Mouse (Mus musculus) adrenal gland, postnatal 10 days (tissue): ENCODE data around the gene Apom. TPM values are rescaled to one million over a fixed set of nuclear protein-coding genes. Genes with fewer than 3 reads are reported as not detected.

ENCODE experiments used
- DNase-seq: peaks from one replicate; pipeline ENCODE4 v3.0.0; 2021; ENCODE audit warnings: mixed read lengths
- long read RNA-seq, 2 experiments: library from polyadenylated mRNA; stranded (forward); transcript quantifications; one replicate each; pipeline ENCODE4 v2.0.0; 2021
- total RNA-seq, 2 experiments: library from RNA; stranded (reverse); gene quantifications; 2 replicates each; pipeline ENCODE4 v1.2.3; 2021

Apom gene
- total RNA-seq: 100 to 1,000 TPM in 1 of 2 experiments, 10 to 100 TPM in 1; 44.8 to 115 TPM
- long read RNA-seq, experiment 1, transcript Apom-201 (6 exons, 1,013 nt): major isoform, 209 of 215 reads
- long read RNA-seq, experiment 1, partial matches to known transcripts: 4 of 215 reads
- long read RNA-seq, experiment 1, other reads (novel, unspliced or antisense): 2 of 215 reads
- long read RNA-seq, experiment 2, transcript Apom-201 (6 exons, 1,013 nt): major isoform, 12 of 12 reads
- long read RNA-seq, experiment 2, partial matches to known transcripts: 0 of 12 reads
- long read RNA-seq, experiment 2, other reads (novel, unspliced or antisense): 0 of 12 reads

DNA sequence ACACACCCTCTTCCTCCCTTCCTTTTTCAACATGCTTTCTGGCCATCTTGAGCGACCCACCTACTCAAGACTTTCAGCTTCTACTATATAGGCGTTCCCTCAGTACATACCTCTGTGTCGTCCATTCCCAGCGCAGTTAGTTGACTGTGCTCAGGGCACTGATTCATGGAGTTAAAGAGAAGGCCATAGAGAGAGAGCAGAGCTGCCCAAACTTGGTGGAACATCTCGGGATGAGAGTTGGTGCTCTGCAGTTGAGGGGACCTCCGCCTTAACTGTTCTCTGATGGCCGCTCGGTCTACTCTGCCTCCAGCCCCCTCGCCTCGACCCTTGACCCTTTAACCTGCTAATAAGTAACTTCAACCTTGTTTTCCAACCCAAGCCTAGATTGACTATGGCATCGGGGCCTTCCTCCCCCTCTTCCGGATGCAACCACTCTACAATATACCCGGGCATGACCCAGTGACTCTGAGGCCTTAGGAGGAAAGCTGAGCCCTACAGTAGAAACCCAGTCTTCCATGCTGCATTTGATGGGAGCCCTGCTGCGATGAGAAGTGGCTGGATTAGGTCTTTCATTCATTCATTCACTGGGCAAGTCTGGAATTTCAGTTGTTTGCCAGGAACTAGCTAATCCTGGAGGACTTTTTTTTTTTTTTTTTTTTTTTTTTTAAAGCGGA is at the start of gene Apom:
Gene Apom, minus strand, starts transcription at position 551 of the 674 bp plus-strand sequence.
- no peak for DNase-seq

DNA sequence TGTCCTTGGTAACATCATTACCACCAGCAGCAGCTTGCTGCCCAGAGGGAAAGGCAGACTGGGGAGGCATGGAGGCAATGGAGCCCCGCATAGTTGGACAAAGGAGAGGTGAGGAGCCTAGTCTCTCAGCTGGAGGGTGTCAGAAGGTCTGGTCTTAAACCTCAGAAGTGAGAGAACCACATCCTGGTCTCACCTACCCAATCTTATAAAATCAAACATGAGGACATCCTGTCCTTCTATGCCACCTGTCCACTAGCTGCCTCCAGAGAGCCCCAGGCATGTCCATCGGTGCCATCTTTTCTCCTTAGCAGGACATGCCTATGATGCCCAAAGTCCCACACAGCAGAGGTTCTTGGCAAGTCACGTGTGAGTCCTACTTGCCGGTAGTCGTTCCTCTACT is 48.2 kb upstream of the Apom start:
- DNase-seq: no peak

DNA sequence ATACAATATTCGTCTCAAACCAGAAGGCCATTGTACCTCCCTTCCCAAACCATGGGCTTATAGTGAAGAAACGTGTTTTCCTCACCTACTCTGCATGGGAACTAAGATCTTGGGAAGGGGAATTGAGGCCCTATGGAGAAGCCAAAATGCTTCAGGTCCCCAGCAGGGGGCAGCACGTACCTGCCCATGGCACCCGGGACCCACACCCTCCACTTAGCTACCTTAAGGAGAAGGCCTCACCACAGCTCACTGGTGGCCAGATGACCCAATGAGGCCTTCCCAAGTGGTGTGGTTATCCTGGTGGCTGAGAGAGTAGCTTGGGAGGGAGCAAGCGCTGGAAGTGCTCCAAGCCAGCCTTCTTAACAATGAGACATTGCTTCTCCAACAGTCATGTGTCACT is 46.7 kb upstream of the Apom start:
- peak; percentile 89 for DNase-seq

DNA sequence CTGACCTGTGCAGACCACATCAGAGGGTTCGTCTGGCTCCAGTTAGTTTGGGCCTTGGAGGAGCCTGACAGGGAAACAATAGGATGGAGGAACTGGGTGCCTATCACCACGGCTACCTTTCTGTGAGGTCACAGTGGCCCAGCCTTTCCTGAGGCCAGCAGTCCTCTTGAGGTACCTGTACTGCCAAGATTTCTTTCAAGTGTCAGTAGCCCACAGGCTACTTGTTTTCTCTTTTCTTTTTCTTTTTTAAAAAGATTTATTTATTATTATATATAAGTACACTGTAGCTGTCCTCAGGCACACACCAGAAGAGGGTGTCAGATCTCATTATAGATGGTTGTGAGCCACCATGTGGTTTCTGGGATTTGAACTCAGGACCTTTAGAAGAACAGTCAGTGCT is 44.1 kb upstream of the Apom start, which contains the start of gene Aif1:
Gene Aif1, minus strand, starts transcription at position 101 of the 400 bp plus-strand sequence.
- no peak for DNase-seq

DNA sequence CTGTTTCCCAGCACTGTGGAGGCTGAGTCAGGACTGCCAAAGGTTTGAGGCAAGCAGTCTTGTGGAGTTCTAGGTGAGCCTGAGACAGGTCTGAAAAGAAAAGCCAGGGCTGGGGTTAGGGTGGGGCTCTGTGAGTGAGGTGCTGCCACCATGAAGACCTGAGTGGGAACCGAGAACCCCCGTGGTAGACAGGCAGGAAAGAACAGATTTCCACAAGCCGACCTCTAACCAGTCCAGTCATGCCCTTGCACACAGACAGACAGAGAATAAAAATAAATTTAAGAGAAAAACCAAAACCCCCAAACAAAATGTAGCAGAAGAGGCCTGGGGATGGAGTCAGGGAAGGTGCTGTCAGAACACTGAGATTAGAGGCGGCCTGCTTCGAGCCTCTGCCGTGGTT is 43.5 kb upstream of the Apom start:
- DNase-seq: no peak

DNA sequence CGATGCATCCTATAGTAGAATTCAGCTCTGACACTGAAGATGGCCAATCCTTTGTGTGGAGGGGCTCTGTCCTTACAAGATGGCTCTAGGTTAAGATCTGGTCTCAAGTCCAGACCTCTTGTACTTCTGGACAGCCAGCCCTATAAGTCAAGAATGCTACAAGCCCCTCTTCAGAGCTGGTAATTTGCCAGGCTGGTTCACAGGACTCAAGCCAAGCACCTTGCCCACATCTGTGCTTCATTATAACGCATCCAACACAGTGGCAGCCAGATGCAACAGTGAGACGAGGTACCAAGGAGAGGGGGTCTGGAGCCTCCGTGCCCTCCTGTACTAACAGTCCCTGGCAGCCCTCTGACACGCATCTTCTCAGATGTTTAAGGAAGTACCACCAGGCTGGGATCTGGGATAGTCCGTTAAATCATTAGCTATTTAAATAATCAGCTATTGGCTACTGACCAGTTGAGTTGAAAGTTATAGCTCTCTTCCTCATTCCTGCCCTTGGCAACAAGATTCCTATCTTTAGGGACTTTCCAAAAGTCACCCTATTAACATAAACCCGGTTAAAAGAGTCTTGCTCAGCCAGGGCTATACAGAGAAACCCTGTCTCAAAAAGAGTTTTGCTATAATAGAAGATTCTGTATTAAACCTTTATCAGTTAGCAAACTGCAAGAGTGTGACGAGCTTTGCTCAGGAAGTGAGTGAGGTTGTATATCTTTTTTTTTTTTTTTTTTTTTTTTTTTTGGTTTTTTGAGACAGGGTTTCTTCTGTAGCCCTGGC is 42.5 kb upstream of the Apom start:
- DNase-seq: no peak

DNA sequence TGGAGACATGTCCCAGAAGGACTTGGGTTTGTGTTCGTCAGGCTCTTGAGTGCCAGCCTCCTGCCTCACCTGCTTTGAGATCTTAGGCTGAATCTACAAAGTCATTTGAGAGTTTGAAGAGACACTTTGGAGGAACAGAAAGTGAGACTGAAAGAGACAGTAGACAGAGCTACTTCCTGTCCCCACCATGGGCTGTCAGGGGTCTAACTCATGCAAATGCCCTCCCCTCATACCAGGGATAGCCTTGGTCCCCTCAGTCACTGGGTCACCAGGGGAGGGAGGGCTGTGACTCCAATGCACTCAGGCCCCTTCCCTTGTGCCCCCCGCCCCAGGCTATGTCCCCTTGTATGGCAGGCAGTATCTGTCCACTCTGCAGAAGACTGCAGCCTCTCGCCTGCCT is 41.5 kb upstream of the Apom start:
- no peak for DNase-seq

DNA sequence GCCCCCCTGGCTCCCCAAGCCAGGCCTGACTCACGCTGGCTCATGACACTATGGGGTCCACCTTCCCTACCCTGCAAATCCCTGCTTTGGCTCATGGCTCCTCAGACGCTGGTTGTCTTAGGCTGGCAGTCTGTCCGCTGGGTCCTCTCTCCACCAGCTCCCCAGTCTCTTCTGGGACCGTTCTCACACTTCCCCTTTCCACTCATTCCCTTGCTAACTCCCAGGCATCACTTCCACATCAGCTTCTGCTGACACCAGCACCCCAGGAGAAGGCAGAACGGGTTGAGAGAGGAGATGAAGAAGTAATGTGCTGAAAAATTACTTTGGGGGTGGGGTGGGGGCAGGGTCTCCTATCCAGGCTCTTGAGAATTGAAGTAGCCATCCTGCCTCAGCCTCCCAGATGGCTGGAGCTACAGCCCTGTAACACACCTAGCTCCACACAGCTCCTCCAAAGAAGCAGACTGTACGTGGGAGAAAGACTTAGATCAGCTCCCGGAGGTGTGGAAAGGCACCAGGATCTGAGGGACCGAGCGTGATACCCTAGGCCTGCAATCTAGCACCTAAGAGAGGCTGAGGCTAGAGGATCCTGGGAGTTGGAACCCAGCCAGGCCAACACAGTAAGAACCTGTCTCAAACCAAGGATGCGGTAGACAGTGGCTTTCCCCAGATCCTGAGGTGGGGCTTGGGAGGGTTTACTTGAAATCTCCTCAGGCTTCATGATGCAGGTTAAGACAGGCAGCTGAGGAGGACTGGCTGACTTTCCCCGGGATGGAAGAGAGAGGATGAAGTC is 40.8 kb upstream of the Apom start:
- no peak for DNase-seq

DNA sequence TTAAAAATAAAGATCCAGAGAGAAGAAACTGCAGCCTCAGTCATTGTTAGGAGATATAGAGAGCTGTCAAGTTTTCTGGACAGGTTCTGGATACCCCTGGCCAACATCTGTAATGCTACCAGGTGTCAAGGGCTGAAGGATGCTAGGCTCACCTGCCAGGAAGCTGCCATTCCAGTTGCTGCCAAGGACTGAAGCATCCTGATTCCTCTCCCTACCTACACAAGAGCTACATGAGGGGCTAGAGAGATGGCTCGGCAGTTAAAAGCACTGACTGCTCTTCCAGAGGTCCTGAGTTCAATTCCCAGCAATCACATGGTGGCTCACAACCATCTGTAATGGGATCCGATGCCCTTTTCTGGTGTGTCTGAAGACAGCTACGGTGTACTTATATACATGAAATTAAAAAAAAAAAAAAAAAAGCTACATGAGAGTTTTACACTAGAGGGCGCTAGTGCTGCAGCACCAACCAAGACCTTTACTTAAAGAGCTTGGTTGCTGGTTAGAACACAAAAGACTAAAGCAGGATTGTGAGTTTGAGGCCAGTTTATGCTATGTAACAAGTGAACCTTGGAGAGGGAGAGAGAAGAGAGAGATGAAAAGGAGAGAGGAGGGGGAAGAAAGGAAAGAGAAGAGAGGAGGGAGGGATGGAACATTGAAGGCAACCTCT is 36.8 kb upstream of the Apom start:
- DNase-seq: no peak

DNA sequence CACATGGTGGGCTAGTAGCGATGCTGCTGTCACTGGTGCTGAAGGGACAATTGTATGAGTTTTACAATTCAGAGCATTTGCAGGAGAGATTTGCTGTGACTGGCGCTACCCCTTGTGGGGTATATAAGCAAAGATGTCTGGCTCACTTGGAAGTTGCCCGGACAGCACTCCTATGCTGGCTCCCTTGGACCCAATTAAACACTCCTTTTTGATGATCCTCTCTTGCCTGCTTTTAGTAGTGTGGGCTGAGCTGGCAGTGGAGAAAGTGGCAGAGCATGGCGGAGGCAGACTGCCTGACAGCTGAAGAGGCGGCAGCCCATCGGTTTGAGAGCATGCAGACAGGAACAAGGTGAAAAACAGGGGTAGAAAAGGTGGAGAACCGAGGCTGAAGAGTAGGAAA is 35.9 kb upstream of the Apom start:
- no peak for DNase-seq

DNA sequence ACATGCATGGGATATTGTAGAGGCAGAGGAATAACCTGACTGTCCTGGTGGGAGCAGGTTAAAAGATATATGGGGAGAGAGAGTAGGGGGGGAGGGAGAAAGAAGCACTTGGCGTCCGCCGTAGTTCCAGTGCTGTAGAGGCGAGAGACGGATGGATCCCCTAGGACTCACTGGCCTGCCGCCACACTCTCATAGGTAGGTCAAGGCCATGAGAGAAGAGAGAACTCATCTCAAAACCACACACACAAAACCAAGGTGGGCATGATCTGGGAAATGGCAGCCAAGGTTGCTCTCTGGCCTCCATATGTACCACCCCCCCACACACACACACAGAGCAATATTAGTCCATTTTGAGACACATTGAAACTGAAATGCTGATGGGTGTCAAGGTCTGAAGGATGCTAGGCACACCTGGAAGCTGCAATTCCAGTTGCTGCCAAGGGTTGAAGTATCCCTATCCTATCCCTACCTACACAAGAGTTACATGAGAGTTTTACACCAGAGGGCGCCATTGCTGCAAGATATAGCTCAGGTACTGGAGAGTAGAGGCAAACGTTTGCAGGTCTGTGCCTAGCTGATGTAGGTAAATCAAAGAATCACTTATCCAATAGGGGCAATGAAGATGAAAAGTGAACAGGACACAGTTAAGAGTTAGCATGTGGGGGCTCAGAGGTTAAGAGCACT is 34.6 kb upstream of the Apom start:
- peak; percentile 69 for DNase-seq

DNA sequence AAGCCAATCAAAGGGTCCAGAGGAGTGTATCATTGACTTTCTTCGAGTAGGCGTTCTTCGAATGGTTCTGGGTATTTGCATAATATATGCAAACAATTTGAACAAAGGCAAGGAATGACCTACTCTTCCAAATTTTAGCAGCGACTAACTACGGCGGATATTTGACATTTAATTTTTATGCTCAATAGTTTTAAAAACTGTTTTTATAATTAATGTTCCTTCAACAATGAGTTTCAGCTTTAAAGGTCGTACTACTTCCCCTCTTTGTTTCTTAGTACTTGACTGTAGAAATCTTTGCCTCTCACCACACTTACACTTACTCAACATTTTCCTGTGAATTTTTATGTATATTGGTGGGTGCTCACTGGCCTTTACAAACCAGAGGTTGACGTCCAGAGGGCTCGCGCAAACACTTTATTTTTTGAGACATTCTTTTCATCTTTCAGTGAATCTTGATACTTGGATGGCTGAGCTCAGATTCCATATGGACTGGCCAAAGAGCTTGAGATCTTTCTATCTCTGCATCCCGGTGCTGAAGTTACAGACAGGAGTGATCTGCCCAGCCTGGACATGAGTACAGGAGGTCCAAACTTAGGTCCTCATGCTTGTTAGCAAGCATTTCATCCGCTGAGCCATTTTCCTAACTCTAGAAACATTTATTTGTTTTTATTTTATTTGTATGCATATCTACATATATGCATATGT is 33.8 kb upstream of the Apom start:
- DNase-seq: no peak

DNA sequence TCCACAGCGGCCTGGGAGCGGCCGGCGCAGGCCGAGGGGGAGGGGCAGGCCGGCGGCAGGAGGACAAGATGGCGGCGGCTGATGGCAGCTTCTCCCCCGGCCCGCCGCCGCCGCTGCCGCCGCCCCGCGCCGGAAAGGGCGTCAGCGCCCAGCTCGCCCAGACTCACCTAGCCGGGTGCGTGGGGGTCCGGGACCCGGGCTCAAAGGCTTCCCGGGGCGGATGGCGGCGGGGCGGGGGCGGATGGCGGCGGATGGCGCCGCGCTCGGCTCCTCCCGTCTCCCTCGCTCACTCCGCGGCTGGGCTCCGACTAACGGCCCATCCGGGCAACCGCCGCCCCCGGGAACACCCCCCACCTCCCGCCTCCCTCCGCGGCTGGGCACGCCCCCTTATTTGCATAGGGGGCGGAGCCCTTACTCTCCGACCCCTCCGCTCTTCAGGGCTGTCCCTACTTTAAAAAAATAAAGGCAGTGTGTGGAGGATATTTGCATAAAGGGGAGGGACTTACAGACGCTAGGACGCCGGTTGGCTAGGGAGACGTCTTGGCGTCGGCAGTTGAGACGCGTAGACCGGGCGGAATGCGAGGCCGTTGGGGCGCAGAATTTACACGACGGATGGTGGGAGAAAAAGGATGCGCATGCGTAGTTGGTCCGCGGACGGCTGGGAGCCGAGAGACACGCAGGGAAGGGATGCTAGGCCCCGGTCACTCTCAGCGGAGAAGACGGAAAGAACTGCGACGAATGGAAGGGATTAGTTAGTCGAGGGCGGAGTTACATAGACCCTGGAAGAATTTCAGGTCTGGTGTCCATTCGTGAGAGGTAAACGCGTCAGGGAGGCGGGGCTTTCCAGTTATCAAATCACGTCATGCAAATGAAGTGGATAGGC is 33.0 kb upstream of the Apom start, which contains the start of gene Prrc2a:
Gene Prrc2a, minus strand, starts transcription at position 330 of the 883 bp plus-strand sequence.
- peak; percentile 98 for DNase-seq

DNA sequence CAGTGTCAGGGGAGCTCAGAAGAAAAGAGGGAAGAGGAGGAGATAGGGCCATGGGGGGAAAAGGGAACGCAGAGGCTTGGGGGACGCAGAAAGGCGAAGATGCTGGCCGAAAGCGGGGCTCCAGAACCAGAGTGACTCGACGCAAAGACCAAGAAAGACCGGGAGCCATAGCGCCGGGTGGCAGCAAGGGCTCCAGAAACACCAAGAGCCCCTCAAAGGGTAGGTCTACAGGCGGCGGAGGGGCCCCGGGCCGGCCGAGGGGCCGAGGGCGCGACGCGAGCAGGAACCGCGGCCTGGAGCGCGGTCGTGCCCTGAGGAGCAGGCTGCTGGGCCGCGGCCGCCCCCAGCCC is 32.3 kb upstream of the Apom start:
- no peak for DNase-seq

DNA sequence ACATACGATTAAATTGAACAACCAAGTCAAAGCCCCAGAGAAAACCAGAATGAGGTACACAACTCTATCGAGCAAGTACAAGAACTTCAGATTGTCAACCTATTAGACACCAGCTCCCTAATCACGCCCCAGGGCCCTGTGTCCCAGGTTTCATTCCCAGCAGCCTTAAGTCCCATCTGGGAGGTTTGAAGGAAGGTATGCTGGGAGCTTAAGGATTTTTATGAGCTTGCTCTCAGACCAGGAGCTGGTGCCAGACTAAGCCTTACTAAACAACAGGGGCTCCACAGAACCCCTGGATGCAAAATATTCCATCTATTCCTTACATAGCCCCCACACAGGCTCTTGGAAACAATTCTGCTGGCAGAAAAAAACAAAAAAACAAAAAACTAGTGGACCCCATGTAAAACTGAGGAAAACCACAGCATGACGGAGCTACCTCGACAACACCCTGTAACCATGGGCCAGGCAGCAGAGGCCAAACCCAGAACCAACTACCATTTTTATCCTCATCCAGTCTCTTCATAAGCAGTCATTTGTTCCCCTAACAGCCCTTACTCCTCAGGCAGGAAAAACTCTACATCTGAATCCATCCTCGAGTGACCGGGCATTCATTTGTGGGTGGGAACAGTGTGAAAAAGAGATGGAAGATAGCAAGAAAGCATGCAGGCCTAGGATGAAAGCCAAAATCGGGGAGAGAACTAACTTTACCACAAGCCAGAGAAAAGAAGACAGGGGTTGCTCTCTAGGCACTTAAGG is 31.7 kb upstream of the Apom start:
- no peak for DNase-seq

DNA sequence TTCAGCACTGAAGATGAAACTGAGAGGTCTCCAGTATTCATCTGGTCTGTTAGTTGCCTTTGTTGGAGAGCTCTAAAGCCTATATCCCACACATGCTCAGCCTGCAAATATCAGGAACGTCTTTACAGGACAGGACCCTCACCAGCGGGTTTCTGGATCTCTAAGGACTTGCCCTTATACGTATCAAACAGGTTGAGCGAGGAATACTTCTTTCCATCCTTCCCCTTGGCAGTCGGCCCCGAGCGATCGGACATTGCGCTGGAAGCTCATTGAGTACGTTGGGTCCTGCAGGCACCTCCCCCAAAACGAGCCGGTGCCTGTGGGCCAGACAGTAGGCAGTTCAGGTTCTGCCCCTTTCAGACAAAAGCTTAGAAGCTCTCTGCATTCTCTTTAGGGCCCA is 30.9 kb upstream of the Apom start:
- peak; percentile 62 for DNase-seq

DNA sequence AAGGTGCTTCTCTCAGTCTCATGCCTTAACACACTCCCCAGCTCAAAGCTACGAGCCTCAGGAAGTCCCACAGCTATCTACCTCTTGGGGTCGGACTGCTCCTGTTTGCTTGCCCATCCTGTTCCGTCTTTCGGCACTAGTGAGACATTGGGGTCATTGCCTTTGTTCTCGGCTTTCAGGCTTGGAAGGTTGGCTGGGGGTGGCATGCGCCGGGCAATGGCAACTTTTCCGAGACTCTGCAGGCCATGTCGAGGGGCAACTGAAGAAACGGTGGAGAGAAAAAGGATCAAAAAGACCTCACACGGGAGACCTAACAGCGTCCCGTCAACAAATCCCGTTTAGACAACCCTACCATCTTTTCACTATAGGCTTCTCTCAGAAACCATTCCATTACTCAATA is 30.3 kb upstream of the Apom start:
- no peak for DNase-seq

DNA sequence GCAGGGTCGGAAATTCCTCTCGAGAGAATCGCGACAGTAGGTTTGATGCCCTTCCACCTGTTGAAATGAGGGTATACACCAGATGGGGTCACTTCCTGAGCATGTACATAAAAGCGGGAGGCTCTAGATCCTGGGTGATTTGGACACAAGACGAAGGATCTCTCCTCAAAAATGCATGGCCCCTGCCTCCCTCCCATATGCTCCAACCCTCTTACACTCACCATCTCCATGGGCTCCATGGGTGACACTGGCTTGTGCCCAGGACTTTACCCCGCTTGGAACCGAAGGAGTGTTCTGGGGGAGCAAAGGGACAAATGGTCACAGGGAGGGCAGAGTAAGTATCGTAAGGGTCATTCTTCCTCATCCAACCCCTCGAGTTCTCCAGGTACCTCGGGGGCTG is 29.6 kb upstream of the Apom start:
- no peak for DNase-seq

DNA sequence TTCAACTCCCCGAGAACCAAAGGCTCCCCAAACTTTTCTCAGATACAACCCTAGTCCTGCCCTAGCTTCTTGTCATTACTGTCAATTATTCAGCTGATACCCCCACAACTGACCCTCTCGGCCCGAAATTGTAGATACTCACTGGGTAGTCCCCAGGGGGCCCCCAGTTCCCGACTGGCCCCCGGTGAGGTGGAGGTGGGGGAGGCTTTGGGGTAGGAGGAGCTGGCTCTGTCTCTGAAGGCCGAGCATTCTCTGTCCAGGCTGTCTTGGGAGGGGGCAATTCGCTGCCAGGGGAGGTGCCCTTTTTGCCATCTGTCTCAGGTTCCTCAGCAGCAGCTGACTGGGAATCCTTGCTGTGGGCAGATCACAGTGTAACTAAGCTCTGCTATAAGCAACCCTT is 27.8 kb upstream of the Apom start:
- DNase-seq: no peak
